Mouse (Mus musculus) lung, adult 2 months (tissue): Measurements from ENCODE around the gene Nod2.

ENCODE experiments used
- CTCF ChIP-seq: fragments of 200-500 bp; IDR thresholded peaks from 2 replicates; pipeline ENCODE4 v1.5.1; 2011; ENCODE audit warnings: mild to moderate bottlenecking, low read length, control low read depth; ENCODE audit not compliant: insufficient read depth
- POLR2A ChIP-seq: fragments of 200-500 bp; IDR thresholded peaks from 2 replicates; pipeline ENCODE4 v1.6.1; 2011; ENCODE audit warnings: low read depth, mild to moderate bottlenecking, control low read depth, low read length, borderline replicate concordance; ENCODE audit errors: extremely low read depth

- TF ChIP-seq POLR2A = no peak
- no peak for TF ChIP-seq CTCF
Measured at GRCm38 (mm10) chr8:88666435-88666834, 19.3 kb downstream of the Nod2 start.
